ENCODE assay signal across 19 mouse cellular contexts in the genomic region with DNA sequence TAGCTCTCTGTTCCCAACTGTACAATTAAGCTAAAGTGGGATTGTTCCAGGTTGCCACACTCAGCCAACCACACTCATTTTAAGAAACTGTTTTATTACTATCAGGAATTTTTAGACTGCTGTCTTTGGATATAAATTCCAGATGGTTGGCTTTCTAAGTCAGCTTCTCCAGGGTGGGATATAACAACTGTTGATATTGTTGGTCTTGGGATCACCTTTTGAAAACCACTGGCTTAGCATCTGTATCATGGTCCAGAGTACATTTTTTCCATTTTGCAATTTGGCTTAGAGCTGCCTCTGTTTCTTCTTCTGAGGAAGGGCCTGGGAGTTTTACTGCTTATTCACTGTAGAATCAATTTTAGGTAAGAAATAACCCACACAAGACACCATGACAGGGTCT.
"Had no signal": no experiment of that assay in that cellular context is flagged by ENCODE, and none has a peak within 500 bp of the region (broad histone marks: within the 10 kb centered on the region; RNA-seq: fewer than 3 reads in every experiment).

No protein-coding gene starts in this region.

- H3K9ac ChIP-seq: liver, postnatal 0 days; lung, embryonic 15.5 days; midbrain, embryonic 13.5 days; neural tube, embryonic 13.5 days; stomach, embryonic 15.5 days had no signal

- H3K27me3 ChIP-seq: lung, embryonic 15.5 days; megakaryocyte, embryonic 14.5 days; midbrain, embryonic 13.5 days; neural tube, embryonic 13.5 days; stomach, embryonic 15.5 days had no signal

- H3K4me1 ChIP-seq: midbrain, embryonic 13.5 days; stomach, embryonic 15.5 days had no signal

- DNase-seq: liver, postnatal 0 days; lung, adult 2 months; lung, postnatal 14 days; lung, postnatal 36 days; right cerebral cortex, postnatal 14 days; thymus, adult 2 months; thymus, postnatal 25 days; thymus, postnatal 4 days had no signal

- H3K4me3 ChIP-seq: lung, embryonic 15.5 days; megakaryocyte, embryonic 14.5 days; midbrain, embryonic 13.5 days; myocyte; neural tube, embryonic 13.5 days; stomach, embryonic 15.5 days had no signal

- H3K9me3 ChIP-seq: lung, embryonic 15.5 days; midbrain, embryonic 13.5 days; neural tube, embryonic 13.5 days; stomach, embryonic 15.5 days had no signal

- ATAC-seq: liver, postnatal 0 days; lung, postnatal 0 days; midbrain, embryonic 13.5 days; midbrain, embryonic 16.5 days had no signal

- H3K4me2 ChIP-seq: lung, embryonic 15.5 days; midbrain, embryonic 11.5 days; midbrain, embryonic 13.5 days; neural tube, embryonic 13.5 days; stomach, embryonic 15.5 days had no signal

- H3K36me3 ChIP-seq: lung, embryonic 15.5 days; midbrain, embryonic 13.5 days; neural tube, embryonic 13.5 days; stomach, embryonic 15.5 days had no signal

- H3K27ac ChIP-seq: lung, embryonic 15.5 days; macrophage; midbrain, embryonic 13.5 days; neural tube, embryonic 13.5 days; stomach, embryonic 15.5 days; stomach, postnatal 0 days had no signal
